Mouse (Mus musculus) cortical plate, adult 2 months (tissue): ENCODE data around the gene Zfp384.

Source experiments
- CTCF ChIP-seq: fragments of 200-500 bp; IDR thresholded peaks from 2 replicates; pipeline ENCODE4 v1.5.1; 2011; ENCODE audit warnings: mild to moderate bottlenecking, control low read depth, low read length; ENCODE audit not compliant: insufficient read depth; ENCODE audit errors: extremely low read depth
- POLR2A ChIP-seq: fragments of 200-500 bp; IDR thresholded peaks from 2 replicates; pipeline ENCODE4 v1.6.1; 2011; ENCODE audit warnings: mild to moderate bottlenecking, low read length, control low read depth; ENCODE audit not compliant: insufficient read depth; ENCODE audit errors: extremely low read depth

DNA sequence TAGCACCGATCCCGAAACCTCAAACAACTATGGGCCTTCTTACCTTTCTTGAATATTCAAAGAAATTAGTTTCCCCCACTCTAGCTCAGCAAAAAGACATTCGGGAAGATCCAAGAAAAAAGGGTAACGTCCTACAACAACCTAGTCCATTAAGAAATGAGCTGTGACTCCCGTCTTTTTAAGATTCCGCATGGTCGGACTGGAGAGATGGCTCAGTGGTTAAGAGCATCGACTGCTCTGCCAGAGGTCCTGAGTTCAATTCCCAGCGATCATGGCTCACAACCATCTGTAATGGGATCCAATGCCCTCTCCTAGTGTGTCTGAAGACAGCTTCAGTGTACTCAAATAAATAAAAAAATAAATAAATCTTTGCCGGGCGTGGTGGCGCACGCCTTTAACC is 885 bp upstream of the Zfp384 start:
- TF ChIP-seq POLR2A (no peak), CTCF (no peak)
